Mouse (Mus musculus) hindbrain, embryonic 12.5 days (tissue): ENCODE measurements around the gene Six5. TPM values are rescaled to one million over a fixed set of nuclear protein-coding genes. Genes with fewer than 3 reads are reported as not detected.

ENCODE experiments used
- ATAC-seq: fragments of 200-750 bp; cut with Nextera tagmentation; 2 replicates; pipeline ENCODE4 v1.8.0; 2017; ENCODE audit warnings: moderate TSS enrichment; ENCODE audit not compliant: low FRiP score
- H3K27ac ChIP-seq: fragments of 300-500 bp; sonication (generic); 2 replicates; pipeline ENCODE4 v1.5.1; 2016; ENCODE audit warnings: mild to moderate bottlenecking
- H3K27me3 ChIP-seq: fragments of 300-500 bp; sonication (generic); 2 replicates; pipeline ENCODE4 v1.6.1; 2016; ENCODE audit warnings: mild to moderate bottlenecking
- H3K36me3 ChIP-seq: fragments of 300-500 bp; sonication (generic); 2 replicates; pipeline ENCODE4 v1.6.1; 2016; ENCODE audit warnings: mild to moderate bottlenecking
- H3K4me1 ChIP-seq: fragments of 300-500 bp; sonication (generic); 2 replicates; pipeline ENCODE4 v1.6.1; 2016
- H3K4me2 ChIP-seq: fragments of 300-500 bp; sonication (generic); replicated peaks from 2 replicates; pipeline ENCODE4 v1.6.1; 2016; ENCODE audit warnings: mild to moderate bottlenecking
- H3K4me3 ChIP-seq: fragments of 300-500 bp; sonication (generic); 2 replicates; pipeline ENCODE4 v1.5.1; 2016; ENCODE audit warnings: mild to moderate bottlenecking
- H3K9ac ChIP-seq: fragments of 300-500 bp; sonication (generic); 2 replicates; pipeline ENCODE4 v1.6.1; 2016; ENCODE audit warnings: mild to moderate bottlenecking, moderate library complexity
- H3K9me3 ChIP-seq: fragments of 300-500 bp; sonication (generic); replicated peaks from 2 replicates; pipeline ENCODE4 v1.6.1; 2016; ENCODE audit warnings: mild to moderate bottlenecking
- WGBS: fragments of 180-500 bp; shearing (Covaris S2); methylation state at CpG from one replicate; pipeline ENCODE4 v1.1.7; 2016; 5-methylcytosine and 5-hydroxymethylcytosine counted together
- polyA plus RNA-seq: library from polyadenylated mRNA; unstranded; fragments of >200 nt; fragmentation: Nextera tagmentation; extraction: Ambion mirVana; gene quantifications from 2 replicates; pipeline ENCODE4 v1.2.1, GENCODE M21; 2016

The Six5 gene
- polyA plus RNA-seq, 1 experiment from 2014 or later, result 9.1 TPM

- H3K27me3 ChIP-seq, result no peaks in the 10 kb centered on the region
- H3K9me3 ChIP-seq, result no peaks in the 10 kb centered on the region
- no peak for ATAC-seq
- H3K27ac ChIP-seq, result no peak overlapping the region
- H3K4me3 ChIP-seq, result no peak overlapping the region
- no peak overlapping the region for H3K4me2 ChIP-seq
- no peak overlapping the region for H3K9ac ChIP-seq
- H3K4me1 ChIP-seq, result 0 out of 2 replicates have a peak, but pooled peaks cover 3% of the 10 kb centered on the region
- H3K36me3 ChIP-seq, result no peaks in the 10 kb centered on the region
Observed at GRCm38 (mm10) chr7:19103741-19104140, 9.3 kb downstream of the Six5 start.

- no peak for ATAC-seq
- no peaks in the 10 kb centered on the region for H3K27me3 ChIP-seq
- H3K4me1 ChIP-seq, result no peaks in the 10 kb centered on the region
- H3K27ac ChIP-seq, result no peak overlapping the region
- H3K9me3 ChIP-seq, result no peaks in the 10 kb centered on the region
- no peak overlapping the region for H3K4me2 ChIP-seq
- no peaks in the 10 kb centered on the region for H3K36me3 ChIP-seq
- H3K4me3 ChIP-seq, result no peak overlapping the region
- WGBS, result 88% methylated on average over 2 of the region's 2 CpGs
- no peak overlapping the region for H3K9ac ChIP-seq
Observed at GRCm38 (mm10) chr7:19104486-19104885, 10.1 kb downstream of the Six5 start.

- WGBS, result 72% methylated on average over 3 of the region's 3 CpGs
- no peaks in the 10 kb centered on the region for H3K4me1 ChIP-seq
- no peaks in the 10 kb centered on the region for H3K9me3 ChIP-seq
- no peak overlapping the region for H3K9ac ChIP-seq
- H3K27me3 ChIP-seq, result no peaks in the 10 kb centered on the region
- H3K36me3 ChIP-seq, result no peaks in the 10 kb centered on the region
- no peak for ATAC-seq
- no peak overlapping the region for H3K4me3 ChIP-seq
- no peak overlapping the region for H3K4me2 ChIP-seq
- no peak overlapping the region for H3K27ac ChIP-seq
Observed at GRCm38 (mm10) chr7:19107436-19107835, 13.0 kb downstream of the Six5 start.

GRCm38 (mm10) chr7:19109565-19109964 is 15.2 kb downstream of the Six5 start:
- WGBS, result 97% methylated on average over 1 of the region's 1 CpGs
- Histone ChIP-seq H3K4me1 (no peaks in the 10 kb centered on the region), H3K27me3 (no peaks in the 10 kb centered on the region), H3K4me3 (no peak overlapping the region), H3K27ac (no peak overlapping the region), H3K9ac (no peak overlapping the region), H3K4me2 (no peak overlapping the region), H3K36me3 (no peaks in the 10 kb centered on the region), H3K9me3 (no peaks in the 10 kb centered on the region)
- ATAC-seq, result no peak

- peaks cover 8% of the 10 kb centered on the region; the same call in 1 of the 2 replicates for H3K9me3 ChIP-seq
- H3K4me1 ChIP-seq, result peaks cover 17% of the 10 kb centered on the region
- peak within 1 kb of the TSS; percentile 48 for H3K4me2 ChIP-seq
- peak within 1 kb of the TSS; percentile 16 for H3K4me3 ChIP-seq
- peaks cover 12% of the 10 kb centered on the region; the same call in 1 of the 2 replicates for H3K27me3 ChIP-seq
- H3K9ac ChIP-seq, result no peak within 1 kb of the TSS
- H3K27ac ChIP-seq, result no peak within 1 kb of the TSS
- no peaks in the 10 kb centered on the region for H3K36me3 ChIP-seq
- whole genome bisulfite sequencing, result 17% methylated on average over 64 of the region's 64 CpGs
- ATAC-seq, result peak; percentile 14; the same call in 1 of the 2 replicates
Observed at GRCm38 (mm10) chr7:19118028-19118771, 23.8 kb downstream of the Six5 start, which contains the start of gene Gm4969. Gene Gm4969 (minus strand): TSS chr7:19118368.

GRCm38 (mm10) chr7:19119083-19119482 is 24.7 kb downstream of the Six5 start:
- no peaks in the 10 kb centered on the region for H3K36me3 ChIP-seq
- H3K4me1 ChIP-seq, result peaks cover 17% of the 10 kb centered on the region
- WGBS, result 92% methylated on average over 8 of the region's 8 CpGs
- peaks cover 12% of the 10 kb centered on the region; the same call in 1 of the 2 replicates for H3K27me3 ChIP-seq
- no peak overlapping the region for H3K27ac ChIP-seq
- peak; percentile 44; the same call in 1 of the 2 replicates for ATAC-seq
- no peak overlapping the region for H3K4me2 ChIP-seq
- no peak overlapping the region for H3K9ac ChIP-seq
- peaks cover 8% of the 10 kb centered on the region; the same call in 1 of the 2 replicates for H3K9me3 ChIP-seq
- no peak overlapping the region for H3K4me3 ChIP-seq

- peak; percentile 97 for ATAC-seq
- Histone ChIP-seq H3K4me1 (peaks cover 17% of the 10 kb centered on the region), H3K27ac (peak within 1 kb of the TSS; percentile 19; the same call in 1 of the 2 replicates), H3K4me2 (peak within 1 kb of the TSS; percentile 73), H3K27me3 (peaks cover 12% of the 10 kb centered on the region; the same call in 1 of the 2 replicates), H3K9ac (peak within 1 kb of the TSS; percentile 64), H3K9me3 (peaks cover 8% of the 10 kb centered on the region; the same call in 1 of the 2 replicates), H3K4me3 (peak within 1 kb of the TSS; percentile 47), H3K36me3 (no peaks in the 10 kb centered on the region)
- 3% methylated on average over 34 of the region's 34 CpGs for WGBS
Observed at GRCm38 (mm10) chr7:19119631-19120429, 25.4 kb downstream of the Six5 start, which contains the start of gene Fbxo46. Gene Fbxo46 (plus strand): TSS chr7:19119859.

GRCm38 (mm10) chr7:19121686-19122085 is 27.3 kb downstream of the Six5 start:
- 87% methylated on average over 4 of the region's 4 CpGs for WGBS
- H3K9me3 ChIP-seq, result peaks cover 8% of the 10 kb centered on the region; the same call in 1 of the 2 replicates
- ATAC-seq, result no peak

GRCm38 (mm10) chr7:19124713-19125112 is 30.3 kb downstream of the Six5 start:
- H3K4me1 ChIP-seq, result peaks cover 12% of the 10 kb centered on the region
- no peak overlapping the region for H3K4me2 ChIP-seq
- no peak overlapping the region for H3K4me3 ChIP-seq
- no peaks in the 10 kb centered on the region for H3K27me3 ChIP-seq
- 0 out of 2 replicates have a peak overlapping the region, but pooled peaks have one; percentile 5 for H3K27ac ChIP-seq
- WGBS, result 85% methylated on average over 6 of the region's 6 CpGs
- 0 out of 2 replicates have a peak, but pooled peaks cover 6% of the 10 kb centered on the region for H3K36me3 ChIP-seq
- no peak overlapping the region for H3K9ac ChIP-seq
- no peaks in the 10 kb centered on the region for H3K9me3 ChIP-seq
- no peak for ATAC-seq

More at GRCm38 (mm10) chr7:19121686-19122085, 27.3 kb downstream of the Six5 start:
- H3K4me1 ChIP-seq, result peaks cover 17% of the 10 kb centered on the region
- peaks cover 12% of the 10 kb centered on the region; the same call in 1 of the 2 replicates for H3K27me3 ChIP-seq
- no peaks in the 10 kb centered on the region for H3K36me3 ChIP-seq
- H3K9ac ChIP-seq, result no peak overlapping the region
- H3K4me2 ChIP-seq, result no peak overlapping the region
- no peak overlapping the region for H3K27ac ChIP-seq
- no peak overlapping the region for H3K4me3 ChIP-seq

- WGBS, result 89% methylated on average over 5 of the region's 5 CpGs
- H3K9ac ChIP-seq, result no peak overlapping the region
- peaks cover 14% of the 10 kb centered on the region; the same call in 1 of the 2 replicates for H3K4me1 ChIP-seq
Observed at GRCm38 (mm10) chr7:19127744-19128143, 33.4 kb downstream of the Six5 start.

GRCm38 (mm10) chr7:19129396-19129795 is 35.0 kb downstream of the Six5 start:
- 93% methylated on average over 5 of the region's 5 CpGs for WGBS
- H3K9me3 ChIP-seq, result no peaks in the 10 kb centered on the region
- no peak for ATAC-seq
- no peak overlapping the region for H3K9ac ChIP-seq
- H3K36me3 ChIP-seq, result 0 out of 2 replicates have a peak, but pooled peaks cover 6% of the 10 kb centered on the region
- no peak overlapping the region for H3K4me2 ChIP-seq
- H3K27me3 ChIP-seq, result no peaks in the 10 kb centered on the region
- no peak overlapping the region for H3K4me3 ChIP-seq
- H3K27ac ChIP-seq, result no peak overlapping the region
- H3K4me1 ChIP-seq, result peaks cover 14% of the 10 kb centered on the region; the same call in 1 of the 2 replicates

More at GRCm38 (mm10) chr7:19127744-19128143, 33.4 kb downstream of the Six5 start:
- Histone ChIP-seq H3K27me3 (no peaks in the 10 kb centered on the region), H3K36me3 (0 out of 2 replicates have a peak, but pooled peaks cover 6% of the 10 kb centered on the region), H3K9me3 (no peaks in the 10 kb centered on the region), H3K27ac (no peak overlapping the region), H3K4me2 (no peak overlapping the region), H3K4me3 (no peak overlapping the region)
- ATAC-seq, result no peak

GRCm38 (mm10) chr7:19130657-19131056 is 36.3 kb downstream of the Six5 start:
- Histone ChIP-seq H3K36me3 (peaks cover 18% of the 10 kb centered on the region), H3K9ac (peak overlapping the region; percentile 48), H3K4me1 (peaks cover 14% of the 10 kb centered on the region; the same call in 1 of the 2 replicates), H3K9me3 (no peaks in the 10 kb centered on the region), H3K4me2 (peak overlapping the region; percentile 57), H3K27me3 (no peaks in the 10 kb centered on the region), H3K27ac (peak overlapping the region; percentile 92), H3K4me3 (peak overlapping the region; percentile 36)
- WGBS, result 36% methylated on average over 4 of the region's 4 CpGs
- ATAC-seq, result peak; percentile 16; the same call in 1 of the 2 replicates
